In the genomic region with DNA sequence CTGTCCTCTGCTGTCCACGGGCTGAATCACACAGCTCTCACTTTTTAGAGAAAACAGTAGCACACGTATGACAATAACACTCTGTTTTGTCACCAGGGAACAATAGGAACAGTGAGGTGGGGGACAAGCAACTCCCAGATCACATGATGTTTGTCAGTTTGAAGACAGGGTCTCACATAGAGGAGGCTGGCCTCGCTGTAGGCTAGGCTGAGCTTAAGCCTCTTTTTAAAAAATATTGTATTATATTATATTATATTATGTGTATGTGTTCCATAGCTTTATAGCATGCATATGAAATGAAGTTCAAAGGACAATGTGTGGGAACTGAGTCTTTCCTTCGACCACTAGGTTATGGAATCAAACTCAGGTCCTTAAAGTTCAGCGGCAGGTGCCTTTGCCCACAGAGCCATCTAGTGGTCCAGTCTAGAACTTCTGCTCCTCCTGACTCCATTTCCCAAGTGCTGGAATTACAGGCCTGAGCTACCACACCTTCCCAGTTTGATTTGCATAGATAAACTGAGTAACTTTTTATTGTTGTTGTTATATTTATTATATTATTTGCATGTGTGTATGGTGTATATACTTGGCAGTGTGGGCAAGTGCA, we compare ENCODE assay signal across 9 mouse cellular contexts. TPM values are rescaled to one million over a fixed set of nuclear protein-coding genes. Genes with fewer than 3 reads are reported as not detected.
DNase-seq lines count a peak whose midpoint lies in the region; ATAC-seq and TF ChIP-seq lines count a peak whose summit lies in the region.
"Had no signal": no experiment of that assay in that cellular context is flagged by ENCODE, and none has a peak within 500 bp of the region (broad histone marks: within the 10 kb centered on the region; RNA-seq: fewer than 3 reads in every experiment).

No protein-coding gene starts in this region.

- peak; percentile 92 for TF ChIP-seq CTCF in gastrocnemius, adult 2 months (IDR thresholded peaks at IDR 0.05)
- peak; percentile 84 for TF ChIP-seq CTCF in brain, embryonic 14.5 days (IDR thresholded peaks at IDR 0.05; ENCODE audit: borderline replicate concordance, extremely low read depth, insufficient read depth, insufficient read length)
- peak; percentile 93 for TF ChIP-seq CTCF in liver, postnatal 0 days (IDR thresholded peaks at IDR 0.05; ENCODE audit: low read depth)

- no peak overlapping the region for H3K9ac ChIP-seq in forebrain, embryonic 13.5 days
- no peak overlapping the region for H3K9ac ChIP-seq in kidney, embryonic 16.5 days (replicated peaks; ENCODE audit: low read length)
- H3K9ac ChIP-seq in liver, postnatal 0 days (replicated peaks): no peak overlapping the region
- H3K9ac ChIP-seq: limb, embryonic 15.5 days had no signal

- H3K27ac ChIP-seq in gastrocnemius, adult 2 months: no peak overlapping the region
- H3K27ac ChIP-seq in forebrain, embryonic 13.5 days: no peak overlapping the region
- H3K27ac ChIP-seq in kidney, embryonic 16.5 days (ENCODE audit: low read length): no peak overlapping the region
- H3K27ac ChIP-seq in liver, postnatal 0 days (ENCODE audit: low read depth): no peak overlapping the region
- H3K27ac ChIP-seq: limb, embryonic 15.5 days had no signal

- intact Hi-C loops in gastrocnemius, adult 2 months (cut with DNase I): loop anchor here (1.0 kb wide), 1 partner anchor 68 kb away; no protein-coding TSS in a partner anchor

- H3K36me3 ChIP-seq in forebrain, embryonic 13.5 days (ENCODE audit: poor library complexity, severe bottlenecking): no peaks in the 10 kb centered on the region
- no peaks in the 10 kb centered on the region for H3K36me3 ChIP-seq in kidney, embryonic 16.5 days (ENCODE audit: insufficient read depth, low read length)
- H3K36me3 ChIP-seq in liver, postnatal 0 days (replicated peaks; ENCODE audit: insufficient read depth, low read length): 0 out of 2 replicates have a peak, but pooled peaks cover 9% of the 10 kb centered on the region
- H3K36me3 ChIP-seq: limb, embryonic 15.5 days had no signal

- H3K9me3 ChIP-seq in forebrain, embryonic 13.5 days (replicated peaks): no peaks in the 10 kb centered on the region
- H3K9me3 ChIP-seq in kidney, embryonic 16.5 days (ENCODE audit: low read length): no peaks in the 10 kb centered on the region
- H3K9me3 ChIP-seq in liver, postnatal 0 days (ENCODE audit: low read length): no peaks in the 10 kb centered on the region
- H3K9me3 ChIP-seq: limb, embryonic 15.5 days had no signal

- ATAC-seq in CD4-positive, CD25-positive, alpha-beta regulatory T cell, adult 4 months: peak; percentile 72
- ATAC-seq in forebrain, embryonic 13.5 days: 0 out of 2 replicates have a peak, but pooled peaks have one; percentile 43
- 0 out of 2 replicates have a peak, but pooled peaks have one; percentile 36 for ATAC-seq in kidney, embryonic 16.5 days (ENCODE audit: low FRiP score, low TSS enrichment)
- ATAC-seq in liver, postnatal 0 days: no peak; the same call in 1 of the 2 replicates

- 41% methylated on average over 5 of the region's 5 CpGs for WGBS in forebrain, embryonic 13.5 days
- WGBS in kidney, embryonic 16.5 days: 44% methylated on average over 5 of the region's 5 CpGs
- 56% methylated on average over 5 of the region's 5 CpGs for WGBS in liver, postnatal 0 days (ENCODE audit: insufficient replicate concordance)

- H3K27me3 ChIP-seq in forebrain, embryonic 13.5 days: no peaks in the 10 kb centered on the region
- H3K27me3 ChIP-seq in kidney, embryonic 16.5 days (ENCODE audit: insufficient read depth, low read length): no peaks in the 10 kb centered on the region
- no peaks in the 10 kb centered on the region for H3K27me3 ChIP-seq in liver, postnatal 0 days (ENCODE audit: insufficient read depth, low read length)
- H3K27me3 ChIP-seq: limb, embryonic 15.5 days had no signal

- no peak overlapping the region for H3K4me3 ChIP-seq in gastrocnemius, adult 2 months
- no peak overlapping the region for H3K4me3 ChIP-seq in forebrain, embryonic 13.5 days
- H3K4me3 ChIP-seq in kidney, embryonic 16.5 days (ENCODE audit: low read length): no peak overlapping the region
- H3K4me3 ChIP-seq in liver, postnatal 0 days (ENCODE audit: low read depth, low read length): no peak overlapping the region
- H3K4me3 ChIP-seq: limb, embryonic 15.5 days had no signal

- H3K4me2 ChIP-seq in forebrain, embryonic 13.5 days: no peak overlapping the region
- H3K4me2 ChIP-seq in kidney, embryonic 16.5 days (replicated peaks; ENCODE audit: low read depth, low read length): no peak overlapping the region
- H3K4me2 ChIP-seq in liver, postnatal 0 days (ENCODE audit: low read depth, low read length): no peak overlapping the region
- H3K4me2 ChIP-seq: limb, embryonic 15.5 days had no signal

- H3K4me1 ChIP-seq in forebrain, embryonic 13.5 days: peaks cover 3% of the 10 kb centered on the region; the same call in 1 of the 2 replicates
- H3K4me1 ChIP-seq in kidney, embryonic 16.5 days (ENCODE audit: insufficient read depth, low read length): no peaks in the 10 kb centered on the region
- 0 out of 2 replicates have a peak, but pooled peaks cover 7% of the 10 kb centered on the region for H3K4me1 ChIP-seq in liver, postnatal 0 days (ENCODE audit: insufficient read depth)
- H3K4me1 ChIP-seq: limb, embryonic 15.5 days had no signal

- no peak for TF ChIP-seq EP300 in liver, postnatal 0 days (IDR thresholded peaks at IDR 0.05; ENCODE audit: low read depth)

- no peak for TF ChIP-seq POLR2A in brain, embryonic 14.5 days (IDR thresholded peaks at IDR 0.05; ENCODE audit: borderline replicate concordance, extremely low read depth, insufficient read depth, insufficient read length, poor library complexity, severe bottlenecking)

- peak; percentile 59 for DNase-seq in gastrocnemius, adult 2 months
- DNase-seq in gastrocnemius, postnatal 25 days: no peak
- peak; percentile 73 for DNase-seq in brain, embryonic 14.5 days (ENCODE audit: low read depth)
- DNase-seq in liver, postnatal 0 days: peak; percentile 61
- peak; percentile 55 to 69 for DNase-seq in right cerebral cortex, adult 2 months (ENCODE audit: low spot score in 2 of 2)

RNA-seq across cellular contexts. Expression of a gene that starts 8.6 kb away (rescaled TPM):
- 1 to 10 TPM; 5.7 to 6.4 TPM for total RNA-seq in gastrocnemius, adult 2 months (2021)
- total RNA-seq in gastrocnemius, postnatal 25 days (2021): 1 to 10 TPM; 5.6 to 5.9 TPM
- polyA plus RNA-seq in CD4-positive, CD25-positive, alpha-beta regulatory T cell, adult 4 months (2017; shearing (Covaris generic)): 10 to 100 TPM; 10.7 to 16.9 TPM
- 10.1 and 11.8 TPM in 2 replicates for polyA plus RNA-seq in brain, embryonic 14.5 days (2012; rRNA removed)
- polyA plus RNA-seq in forebrain, embryonic 13.5 days (2015; fragmentation: Nextera tagmentation; extraction: Ambion mirVana): 16.7 and 18.7 TPM in 2 replicates
- polyA plus RNA-seq in kidney, embryonic 16.5 days (2015; fragmentation: Nextera tagmentation; extraction: Ambion mirVana): 65.2 and 71.3 TPM in 2 replicates
- polyA plus RNA-seq in liver, postnatal 0 days (2015; fragmentation: Nextera tagmentation; extraction: Ambion mirVana): 48.9 and 49.3 TPM in 2 replicates

RNA-seq across cellular contexts. Expression of a gene that starts 27.0 kb away (rescaled TPM):
- total RNA-seq in gastrocnemius, adult 2 months (2021): 1 to 10 TPM; 5.1 to 9.8 TPM
- total RNA-seq in gastrocnemius, postnatal 25 days (2021): 1 to 10 TPM in 1 of 2 experiments, under 1 TPM in 1; 0.88 to 5.0 TPM
- polyA plus RNA-seq in CD4-positive, CD25-positive, alpha-beta regulatory T cell, adult 4 months (2017; shearing (Covaris generic)): not detected
- polyA plus RNA-seq in brain, embryonic 14.5 days (2012; rRNA removed): 0.48 and 0.53 TPM in 2 replicates
- 0.28 and 0.61 TPM in 2 replicates for polyA plus RNA-seq in forebrain, embryonic 13.5 days (2015; fragmentation: Nextera tagmentation; extraction: Ambion mirVana)
- polyA plus RNA-seq in kidney, embryonic 16.5 days (2015; fragmentation: Nextera tagmentation; extraction: Ambion mirVana): 0.56 and 1.7 TPM in 2 replicates
- polyA plus RNA-seq in liver, postnatal 0 days (2015; fragmentation: Nextera tagmentation; extraction: Ambion mirVana): 0.15 and 0.38 TPM in 2 replicates
